Mouse (Mus musculus): ENCODE measurements around the gene Olfr699.
"Not testable (repeated sequence)": the region's sequence is repeated elsewhere in the genome, so short reads cannot be mapped to it uniquely, and the experiment has no call there.

Olfr699 gene

DNA sequence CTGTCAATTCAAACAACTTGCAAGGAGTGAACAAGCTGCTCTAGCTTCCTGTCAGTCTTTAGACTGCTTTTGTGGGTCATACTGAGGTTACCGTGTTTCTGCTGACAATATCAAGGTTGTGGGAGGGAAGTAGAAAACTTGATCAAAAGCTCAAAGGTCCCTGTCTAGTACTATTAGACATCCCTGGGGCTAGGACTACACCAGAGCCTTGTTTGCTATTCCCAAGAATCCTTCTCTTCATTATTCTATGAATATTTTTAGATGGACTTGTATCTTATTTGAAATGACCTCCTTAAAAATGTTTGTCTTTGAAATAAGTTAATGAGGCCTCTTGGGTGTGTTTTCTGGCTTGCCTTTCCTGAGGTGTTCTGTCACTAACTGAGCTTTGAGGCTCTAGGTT lies at the start of gene Olfr699:
Gene Olfr699, minus strand, starts transcription at position 101 of the 400 bp plus-strand sequence.
- DNase-seq, result no peak

- no peak for DNase-seq
Observed at GRCm38 (mm10) chr7:106833793-106834192, 40.8 kb upstream of the Olfr699 start, which contains the start of gene Olfr702. Gene Olfr702, minus strand, starts transcription at chr7:106833893.

DNA sequence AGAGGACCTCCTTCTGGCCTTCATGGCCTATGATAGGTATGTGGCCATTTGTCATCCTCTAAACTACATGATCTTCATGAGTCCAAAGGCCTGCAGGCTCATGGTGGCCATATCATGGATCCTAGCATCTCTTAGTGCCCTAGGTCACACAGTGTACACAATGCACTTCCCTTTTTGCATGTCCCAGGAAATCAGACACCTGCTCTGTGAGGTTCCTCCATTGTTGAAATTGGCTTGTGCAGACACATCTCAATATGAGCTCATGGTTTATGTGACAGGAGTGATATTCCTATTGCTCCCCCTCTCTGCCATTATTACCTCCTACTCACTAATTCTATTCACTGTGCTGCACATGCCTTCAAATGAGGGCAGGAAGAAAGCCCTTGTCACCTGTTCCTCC lies 25.4 kb upstream of the Olfr699 start:
- DNase-seq, result no peak

DNA sequence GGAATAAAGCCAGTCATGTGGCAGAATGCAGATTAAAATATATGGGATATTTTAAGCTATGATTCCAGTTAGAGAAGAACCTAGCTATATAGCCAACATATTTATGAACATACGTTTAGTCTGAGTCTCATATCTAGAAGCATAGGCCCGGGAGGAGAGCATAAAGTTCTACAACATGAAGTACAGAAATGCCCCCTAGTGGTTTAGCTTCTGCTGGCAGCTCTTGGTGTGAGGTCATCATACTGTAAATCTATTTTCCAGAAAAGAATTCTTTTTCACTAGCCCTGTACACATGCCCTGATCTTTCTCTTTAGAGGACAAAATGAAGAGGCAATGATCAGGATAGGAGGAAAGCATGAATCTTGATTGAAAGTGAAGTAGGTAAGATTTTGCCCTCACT lies 22.8 kb upstream of the Olfr699 start:
- peak; percentile 16 for DNase-seq

DNA sequence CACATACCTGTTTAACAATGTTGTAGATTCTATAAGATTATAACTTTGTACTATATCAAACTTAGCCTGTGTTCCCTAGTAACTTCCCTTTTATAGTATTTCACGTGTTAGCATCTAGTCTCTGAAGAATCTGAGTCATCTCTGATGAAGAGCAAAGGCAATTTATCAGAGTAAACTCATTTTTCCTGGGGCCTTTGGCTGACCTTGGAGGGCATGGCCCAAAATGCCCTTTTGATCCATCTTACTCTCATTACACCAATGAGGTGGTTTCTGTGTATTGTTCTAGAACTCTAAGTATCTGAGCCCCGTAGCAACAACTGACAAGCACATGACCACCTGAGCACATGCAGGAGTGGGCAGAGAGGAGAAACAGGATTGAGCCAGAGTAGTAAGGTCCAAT lies 20.8 kb upstream of the Olfr699 start, which contains the start of gene Olfr701:
Gene Olfr701, plus strand, starts transcription at position 301 of the 400 bp plus-strand sequence.
- no peak for DNase-seq

DNA sequence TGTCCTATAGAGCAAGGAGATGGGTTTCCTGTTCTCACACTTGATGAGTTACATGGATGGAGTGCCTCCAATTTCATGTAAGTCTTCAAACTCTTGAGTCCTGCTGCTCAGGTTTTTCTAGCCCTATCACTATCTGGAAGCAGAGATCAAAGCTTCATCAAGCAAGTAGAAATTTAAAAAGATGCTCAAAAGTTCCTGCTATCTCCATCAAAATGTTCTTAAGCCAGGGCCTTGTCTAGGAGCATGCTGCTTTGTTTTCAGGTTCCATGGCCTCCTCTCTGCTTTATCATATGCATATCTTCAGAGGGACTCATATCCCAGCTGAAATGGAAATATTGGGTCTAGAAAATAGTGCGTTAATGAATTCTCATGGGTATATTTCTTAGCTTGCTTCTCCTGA lies 15.7 kb upstream of the Olfr699 start, which contains the start of gene Olfr700:
Gene Olfr700, minus strand, starts transcription at position 101 of the 400 bp plus-strand sequence.
- DNase-seq, result no peak

DNA sequence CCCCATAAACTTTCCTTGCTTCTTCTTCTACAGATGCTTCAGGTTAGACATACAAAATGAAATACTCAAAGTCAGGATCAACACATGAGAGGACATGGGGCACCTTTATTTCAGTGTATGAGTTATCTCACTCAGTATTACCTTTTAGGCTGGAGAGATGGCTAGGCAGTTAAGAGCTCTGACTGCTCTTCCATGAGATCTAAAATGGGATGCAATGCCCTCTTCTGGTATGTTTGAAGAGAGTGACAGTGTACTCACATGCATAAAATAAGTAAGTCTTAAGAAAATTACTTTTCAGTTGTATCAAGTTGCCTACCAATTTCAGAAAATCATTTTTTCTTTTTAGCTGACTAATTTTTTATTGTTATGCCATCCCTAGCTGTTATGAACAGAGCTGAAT lies 4.7 kb downstream of the Olfr699 start:
- DNase-seq, result peak; percentile 3

DNA sequence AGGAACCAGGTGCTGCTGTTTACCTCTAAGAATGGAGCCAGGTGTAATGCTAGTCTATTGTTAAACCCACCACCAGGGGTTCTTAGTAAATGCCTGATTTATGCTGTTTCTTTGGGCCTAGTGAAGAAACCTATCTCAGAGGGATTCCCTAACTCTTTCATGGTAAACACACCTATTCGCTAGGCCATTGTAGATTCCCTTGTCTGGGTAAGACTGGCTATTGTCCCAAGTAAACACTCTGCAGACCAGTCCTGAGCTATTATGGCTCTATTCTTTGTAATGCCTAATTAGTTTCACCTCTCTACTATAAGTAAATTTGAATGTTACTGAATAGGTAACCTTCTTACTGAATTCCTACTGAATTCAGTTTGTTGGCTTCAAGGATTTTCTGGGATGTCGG lies 32.0 kb downstream of the Olfr699 start:
- DNase-seq, result not testable (repeated sequence)

GRCm38 (mm10) chr7:106758800-106759199 lies 34.2 kb downstream of the Olfr699 start:
- DNase-seq, result no peak

- no peak for DNase-seq
Observed at GRCm38 (mm10) chr7:106755297-106755696, 37.7 kb downstream of the Olfr699 start, which contains the start of gene Olfr698. Gene Olfr698, minus strand, starts transcription at chr7:106755397.

DNA sequence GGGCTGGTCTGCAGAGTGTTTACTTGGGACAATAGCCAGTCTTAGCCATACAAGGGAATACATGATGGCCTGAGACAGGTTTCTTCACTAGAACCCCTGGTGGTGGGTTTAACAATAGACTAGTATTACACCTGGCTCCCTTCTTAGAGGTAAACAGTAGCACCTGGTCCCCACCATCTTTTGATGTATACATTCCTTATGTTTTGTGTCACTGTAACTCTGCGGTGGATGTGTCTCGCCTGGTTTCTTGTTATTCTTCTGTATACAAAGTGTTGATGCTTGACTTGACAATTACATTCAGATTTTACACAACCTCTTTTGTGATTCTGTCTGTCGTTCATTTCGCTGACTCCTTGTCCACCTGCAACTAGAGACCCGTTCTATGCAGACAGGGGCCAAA lies 47.2 kb downstream of the Olfr699 start:
- DNase-seq, result no peak

DNA sequence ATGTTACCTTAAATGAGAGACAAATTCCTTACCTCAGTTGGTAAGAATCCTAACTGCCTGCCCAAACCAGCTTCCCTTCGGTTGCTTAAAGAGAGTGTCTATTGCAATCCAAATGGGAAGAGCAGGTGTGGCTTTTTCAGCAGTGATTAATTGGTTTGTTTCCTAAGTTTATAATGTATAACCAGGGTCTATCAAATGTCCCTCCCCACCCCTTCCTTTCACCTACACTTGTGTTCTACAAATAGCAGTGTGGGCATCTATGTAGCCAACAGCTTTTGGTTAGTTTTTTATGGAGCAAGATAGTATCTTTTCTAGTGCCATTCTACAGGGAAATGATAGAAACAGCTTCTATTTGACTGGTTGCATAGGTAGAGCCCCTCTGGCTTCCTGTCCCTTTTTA lies 50.7 kb downstream of the Olfr699 start, which contains the start of gene Olfr697:
Gene Olfr697, minus strand, starts transcription at position 101 of the 400 bp plus-strand sequence.
- DNase-seq, result no peak

Measured in kidney, adult 9 months (tissue).